Mouse (Mus musculus) Muller cell, postnatal 12 days (primary cell): ENCODE data around the gene Cep112.
"Not testable (repeated sequence)": the region's sequence is repeated elsewhere in the genome, so short reads cannot be mapped to it uniquely, and the experiment has no call there.

ENCODE experiments used
- DNase-seq: peaks from one replicate; pipeline ENCODE4 v3.0.0-alpha.2; 2015; ENCODE audit errors: inconsistent ontology term

Gene Cep112

DNA sequence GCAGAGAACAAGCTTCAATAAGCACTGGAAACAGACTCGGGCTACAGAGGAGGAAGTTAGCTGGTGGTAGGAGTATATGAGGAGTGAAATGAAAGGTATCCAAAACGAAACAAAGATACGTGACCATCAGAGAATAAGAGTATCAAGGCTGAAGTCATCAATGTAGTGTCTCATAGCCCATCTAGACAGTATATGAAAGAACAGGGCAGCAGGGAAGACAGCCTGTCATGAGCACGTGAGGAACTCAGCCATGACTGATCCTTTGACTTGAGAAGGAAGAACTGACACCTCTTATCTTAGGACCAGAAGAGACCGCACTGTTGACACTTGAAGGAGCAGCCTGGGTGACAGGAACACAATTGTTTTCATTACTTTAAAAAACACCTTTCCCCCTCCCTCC, 373.4 kb downstream of the Cep112 start:
- DNase-seq: no peak

DNA sequence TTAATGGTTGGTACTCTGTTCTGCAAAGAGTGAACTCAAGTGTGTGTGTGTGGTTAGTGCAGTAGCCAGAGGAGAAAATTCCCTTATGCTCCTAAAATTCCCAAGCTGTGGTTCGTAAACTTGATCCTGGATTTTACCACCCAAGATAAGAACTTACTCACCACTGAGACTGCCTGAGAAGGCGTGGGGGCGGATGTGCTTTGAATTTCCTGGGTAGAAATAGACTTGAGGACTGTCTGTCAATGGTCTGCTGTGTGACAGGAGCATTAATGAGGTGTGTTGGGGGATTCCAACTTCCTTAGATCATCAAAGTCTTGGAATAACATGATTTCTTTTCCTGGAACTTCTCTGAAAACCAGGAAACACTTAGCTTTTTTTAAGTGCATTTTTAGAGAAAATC, 374.7 kb downstream of the Cep112 start:
- DNase-seq: no peak

DNA sequence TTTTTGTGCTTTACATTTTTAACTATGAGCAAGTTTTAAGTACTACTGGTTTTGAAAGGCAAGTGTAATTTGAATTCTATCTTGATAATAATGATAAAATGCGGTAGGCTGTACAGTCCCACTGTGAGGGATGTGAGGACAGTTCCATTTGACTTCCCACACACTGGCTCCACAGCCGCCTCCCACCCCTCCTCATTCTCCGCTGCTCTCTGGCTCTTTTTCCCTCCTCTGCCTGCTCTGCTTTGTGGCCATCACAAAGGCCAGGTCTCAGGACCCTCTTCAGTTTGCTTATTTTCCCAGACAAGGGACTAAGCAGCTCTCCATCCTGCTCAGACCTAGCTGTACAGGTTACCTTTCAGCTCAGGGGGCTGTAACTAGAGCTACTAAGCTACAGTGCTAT, 379.0 kb downstream of the Cep112 start:
- no peak for DNase-seq

DNA sequence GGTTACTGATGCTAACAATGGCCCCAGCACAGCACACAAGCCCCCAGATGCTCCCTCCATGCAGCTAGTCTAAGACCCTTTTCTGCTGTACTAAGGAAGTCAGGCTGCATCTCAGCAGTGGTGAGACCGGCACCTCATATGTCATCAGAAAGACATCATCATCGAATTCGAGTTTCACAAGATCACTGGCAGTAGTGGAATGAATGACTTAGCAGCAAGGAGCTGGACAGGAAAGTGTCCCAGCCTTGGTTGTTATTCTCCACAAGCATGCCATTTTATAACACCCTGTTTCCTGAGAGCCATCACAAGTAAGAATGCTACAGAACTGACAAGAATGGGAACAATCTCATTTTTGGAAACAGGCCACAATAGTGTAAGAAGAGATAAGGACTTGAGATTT, 381.0 kb downstream of the Cep112 start:
- DNase-seq: no peak

DNA sequence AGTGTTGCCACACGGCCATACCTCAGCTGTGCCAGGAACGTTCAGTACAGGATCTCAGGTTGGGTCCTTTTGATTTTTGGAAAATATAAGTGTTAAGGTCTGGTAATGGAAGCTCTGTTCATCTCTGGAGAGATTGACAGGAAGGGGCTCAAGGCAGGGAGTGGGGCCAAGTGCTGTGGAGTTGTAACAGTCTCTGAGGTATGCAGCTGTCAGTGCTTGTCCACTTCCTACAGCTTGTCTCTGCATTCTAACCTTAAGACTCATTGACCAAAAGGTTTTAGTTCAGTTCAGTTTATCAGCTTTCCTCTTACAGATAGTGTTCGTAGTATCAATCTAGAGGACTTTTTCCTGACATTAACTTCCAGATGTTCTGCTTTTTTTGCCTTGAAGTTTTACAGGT, 384.6 kb downstream of the Cep112 start:
- no peak for DNase-seq

DNA sequence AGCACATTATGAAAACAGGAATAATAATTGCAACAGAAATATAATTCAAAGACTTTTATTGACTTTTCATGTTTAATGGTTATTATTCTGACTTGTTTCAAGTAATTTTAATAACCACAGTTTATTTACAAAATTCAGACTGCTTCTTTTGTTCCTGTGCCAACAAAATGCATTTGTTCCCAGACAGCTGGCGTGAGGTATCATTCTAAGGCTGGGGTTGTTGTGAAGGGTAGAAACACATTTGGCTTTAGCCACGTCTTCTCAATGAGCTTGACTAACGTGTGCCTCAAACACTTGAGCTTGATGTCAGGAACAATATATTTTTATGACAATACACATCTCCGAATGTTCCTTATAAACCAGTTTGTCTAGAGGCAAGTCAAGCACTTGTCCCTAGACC, 396.8 kb downstream of the Cep112 start:
- no peak for DNase-seq

DNA sequence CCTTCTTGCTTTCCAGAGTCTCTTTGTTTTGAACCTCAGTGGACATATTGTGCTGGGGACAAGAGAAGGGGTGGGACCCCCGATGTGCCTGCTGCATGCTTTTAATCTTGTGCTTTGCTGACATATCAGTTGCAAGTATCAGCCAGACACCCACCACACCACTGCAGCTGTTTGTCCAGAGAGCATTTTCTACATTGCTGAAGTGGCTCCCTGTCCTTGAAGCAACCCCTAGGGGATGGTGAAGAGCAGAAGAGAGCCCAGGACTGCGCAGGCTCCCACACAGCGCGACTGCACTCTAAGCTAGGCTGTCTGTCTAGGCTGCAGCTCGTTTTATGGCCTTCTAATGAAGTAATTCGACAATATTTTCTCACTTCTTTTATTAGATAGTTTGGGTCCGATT, 397.3 kb downstream of the Cep112 start:
- no peak for DNase-seq

DNA sequence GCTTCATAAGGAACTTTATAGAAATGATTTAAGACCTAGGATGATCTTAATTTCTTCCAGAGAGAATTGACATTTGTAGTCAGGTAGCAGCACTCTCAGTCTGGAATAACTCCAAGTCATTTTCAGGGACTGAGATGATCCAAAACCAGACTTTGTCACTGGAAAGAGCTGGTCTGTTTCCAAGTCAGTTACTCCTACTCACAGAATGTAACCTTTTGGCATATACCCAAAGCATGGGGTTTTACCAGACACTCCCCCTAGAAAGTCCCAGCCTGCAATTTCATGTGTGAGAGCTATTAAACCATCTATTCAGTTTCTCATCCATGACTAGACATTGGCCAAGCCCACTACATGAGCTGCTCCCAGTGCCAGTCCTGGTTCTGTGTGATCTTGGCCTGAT, 402.3 kb downstream of the Cep112 start:
- peak; percentile 42 for DNase-seq

DNA sequence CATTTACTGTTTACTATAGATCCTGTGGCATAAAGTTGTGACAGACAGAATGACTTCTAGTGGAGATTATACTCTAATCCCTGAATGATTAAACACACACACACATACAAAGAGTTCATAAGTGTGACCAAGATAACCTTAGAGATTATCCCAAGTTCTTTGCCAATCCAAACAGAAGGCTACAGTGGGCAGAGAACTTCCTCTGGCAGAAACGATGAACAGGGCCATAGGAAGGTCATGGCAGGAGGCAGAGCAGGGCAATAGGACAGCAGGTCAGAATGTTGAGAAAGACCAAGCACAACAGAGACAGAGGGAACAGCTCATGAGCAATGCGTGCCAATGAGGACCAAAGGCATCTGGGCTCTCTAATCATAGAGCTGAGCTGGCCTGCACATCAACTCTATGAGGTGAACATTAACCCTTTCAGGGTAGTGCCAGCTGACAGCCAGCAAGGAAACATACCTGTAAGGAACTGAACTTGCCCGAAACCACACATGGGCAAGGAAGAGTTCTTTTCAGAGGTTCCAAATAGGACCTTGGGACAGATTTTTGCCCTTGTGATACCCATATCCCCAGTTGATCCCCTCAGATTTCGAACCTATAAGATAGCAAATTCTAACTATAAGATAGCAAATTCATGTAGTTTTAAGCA, 403.5 kb downstream of the Cep112 start:
- no peak for DNase-seq

DNA sequence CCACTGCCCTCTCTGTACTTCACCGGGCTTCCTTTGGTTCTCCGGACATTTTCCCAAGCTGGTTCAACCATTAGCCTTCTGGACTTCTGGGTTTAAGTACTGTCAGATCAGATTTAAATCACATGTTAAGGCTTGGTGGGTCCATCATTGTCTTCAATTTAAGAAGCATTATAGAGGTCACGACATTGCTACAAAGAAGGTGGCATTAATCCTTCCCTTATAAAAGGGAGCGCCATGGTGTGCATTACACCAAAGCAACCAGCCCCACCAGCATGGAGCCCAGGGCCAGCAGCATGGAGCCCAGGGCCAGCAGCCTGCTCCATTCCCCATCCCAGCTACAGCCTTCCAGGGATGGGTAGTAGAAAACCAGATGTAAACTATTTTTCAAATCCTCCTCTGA, 411.7 kb downstream of the Cep112 start:
- DNase-seq: no peak

DNA sequence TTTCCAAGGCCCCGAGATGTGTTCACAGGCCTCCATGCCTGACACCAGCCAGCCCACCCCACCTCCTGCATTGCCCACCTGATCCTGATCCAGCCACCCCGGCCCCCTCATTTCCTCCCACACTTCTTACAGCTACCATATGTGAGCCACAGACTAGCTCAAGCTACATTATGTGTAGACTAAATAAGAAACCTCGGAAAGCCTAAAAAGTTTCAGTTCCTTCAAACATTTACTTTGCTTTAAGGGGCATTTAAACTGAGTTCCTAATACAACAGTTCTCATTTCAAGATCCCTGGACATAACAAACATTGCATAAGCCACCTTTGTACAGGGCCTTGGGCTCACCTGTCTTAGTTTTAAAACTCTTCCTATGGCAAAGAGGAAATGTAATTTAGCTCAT, 415.2 kb downstream of the Cep112 start:
- DNase-seq: no peak

DNA sequence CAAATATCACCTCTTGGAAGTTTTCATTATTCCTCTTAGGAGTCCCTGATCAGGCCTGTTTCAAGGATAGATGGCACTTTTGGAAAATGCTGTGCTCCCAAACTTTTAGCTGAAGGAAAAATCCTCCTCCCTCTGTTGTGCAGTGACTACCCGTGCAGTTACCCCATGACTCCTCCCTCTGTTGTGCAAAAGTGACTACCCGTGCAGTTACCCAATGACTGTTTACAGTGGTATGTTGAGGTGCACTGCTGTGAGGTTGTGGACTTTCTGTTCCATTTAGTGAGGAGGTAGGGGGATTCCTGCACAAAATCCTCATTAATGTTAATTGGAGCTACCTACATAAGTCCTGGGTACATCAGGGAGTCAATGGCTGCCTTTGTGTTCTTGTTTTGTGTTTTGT, 417.8 kb downstream of the Cep112 start:
- no peak for DNase-seq

DNA sequence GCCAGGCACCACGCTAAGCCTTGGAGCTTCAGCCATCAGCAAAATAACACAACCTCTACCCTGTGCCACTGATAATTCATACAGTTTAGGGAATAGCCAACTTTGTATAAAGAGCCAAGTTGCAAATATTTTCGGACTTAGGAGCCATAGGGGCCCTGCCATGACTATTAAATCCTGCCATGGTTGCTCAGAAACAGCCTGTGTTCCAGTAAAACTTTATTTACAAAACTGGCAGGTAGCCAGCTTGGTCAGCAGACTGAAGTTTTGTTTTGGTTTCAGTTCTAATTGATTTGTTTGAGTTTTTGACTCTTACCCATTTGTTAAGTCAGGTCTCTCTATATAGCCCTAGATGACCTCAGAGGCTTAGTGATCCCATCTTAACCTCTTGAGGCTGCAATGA, 421.0 kb downstream of the Cep112 start:
- no peak for DNase-seq

DNA sequence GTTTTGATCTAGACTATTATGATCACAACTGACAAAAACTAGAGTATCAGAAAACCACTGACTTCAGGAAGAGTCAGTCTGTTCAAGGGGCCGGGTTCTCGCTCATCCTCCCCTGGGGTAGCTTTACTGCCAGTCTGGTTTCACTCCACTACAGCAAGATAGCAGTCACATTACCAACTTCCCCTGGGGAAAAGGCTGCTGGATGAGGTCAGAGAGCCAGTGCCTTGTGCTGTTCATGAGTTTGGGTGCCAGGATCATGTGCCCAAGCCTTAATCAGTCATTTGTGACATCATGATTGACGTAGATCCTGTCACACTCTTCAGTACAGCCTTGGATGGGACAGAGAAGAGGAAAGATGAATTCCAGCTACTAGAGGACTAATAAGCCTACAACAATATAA, 421.5 kb downstream of the Cep112 start:
- DNase-seq: no peak

DNA sequence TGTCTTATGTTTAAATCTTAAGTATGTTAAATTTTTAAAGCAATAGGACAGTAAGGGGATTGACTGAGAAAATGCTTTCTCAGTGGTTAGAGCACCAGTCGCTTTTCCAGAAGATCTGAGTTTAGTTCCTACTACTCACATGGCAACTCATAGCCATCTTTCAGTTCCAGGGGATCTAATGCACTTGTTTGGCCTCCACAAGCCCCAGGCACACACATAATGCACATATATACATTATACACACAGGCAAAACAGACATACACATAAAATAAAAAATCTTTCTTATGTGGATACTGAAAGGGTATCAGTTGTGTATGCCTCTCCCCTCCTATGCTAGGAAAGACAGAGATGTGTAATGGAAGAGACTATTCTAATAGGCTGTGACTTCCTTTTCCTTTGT, 426.8 kb downstream of the Cep112 start:
- DNase-seq: no peak

DNA sequence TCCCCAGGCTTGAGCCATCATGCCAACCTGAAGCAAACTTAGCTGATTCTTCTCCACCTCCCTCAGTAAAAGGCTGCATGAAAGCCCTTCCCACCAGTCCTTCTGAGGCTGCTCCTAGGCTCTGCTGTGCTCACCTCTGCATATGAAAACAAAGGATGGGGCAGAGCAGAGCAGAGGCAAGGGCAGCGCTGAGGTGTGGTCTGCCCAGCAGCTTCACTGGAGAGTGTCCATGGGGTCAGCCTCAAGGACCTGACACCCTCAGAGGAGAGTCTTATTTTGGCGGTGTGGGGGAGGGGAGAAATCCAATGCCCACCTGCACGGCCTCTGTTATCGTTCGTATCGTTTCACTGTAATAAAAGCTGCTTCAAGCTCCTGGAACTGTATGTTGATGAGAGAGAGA, 432.3 kb downstream of the Cep112 start:
- no peak for DNase-seq

DNA sequence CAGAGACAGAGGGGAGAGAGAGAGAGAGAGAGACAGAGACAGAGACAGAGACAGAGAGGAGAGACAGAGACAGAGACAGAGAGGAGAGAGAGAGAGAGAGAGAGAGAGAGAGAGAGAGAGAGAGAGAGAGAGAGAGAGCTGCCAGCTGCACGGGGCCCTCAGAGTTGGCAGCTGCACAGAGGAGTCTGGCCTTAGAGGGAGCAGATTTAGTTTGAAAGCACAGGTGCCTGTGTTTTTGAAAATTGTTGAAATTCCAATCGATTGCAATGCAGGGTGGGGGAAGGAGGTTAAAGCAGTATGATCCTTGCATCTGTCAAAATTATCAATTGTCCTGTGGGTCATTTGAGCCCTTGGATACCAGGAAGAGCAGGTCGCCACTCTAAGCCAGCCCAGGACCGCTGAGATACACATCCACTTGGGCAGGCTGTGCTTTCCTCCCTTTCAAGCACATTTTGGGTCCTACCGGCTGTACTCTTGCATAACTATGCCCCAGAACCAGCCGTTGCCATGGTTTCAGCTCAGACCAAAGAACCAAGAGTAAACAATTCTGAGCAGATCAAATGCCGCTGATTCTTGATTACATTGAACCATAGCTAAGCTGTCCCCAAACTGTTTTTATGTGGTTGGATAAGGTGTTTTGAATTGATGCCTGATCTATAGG, 432.8 kb downstream of the Cep112 start:
- DNase-seq: peak; percentile 19

DNA sequence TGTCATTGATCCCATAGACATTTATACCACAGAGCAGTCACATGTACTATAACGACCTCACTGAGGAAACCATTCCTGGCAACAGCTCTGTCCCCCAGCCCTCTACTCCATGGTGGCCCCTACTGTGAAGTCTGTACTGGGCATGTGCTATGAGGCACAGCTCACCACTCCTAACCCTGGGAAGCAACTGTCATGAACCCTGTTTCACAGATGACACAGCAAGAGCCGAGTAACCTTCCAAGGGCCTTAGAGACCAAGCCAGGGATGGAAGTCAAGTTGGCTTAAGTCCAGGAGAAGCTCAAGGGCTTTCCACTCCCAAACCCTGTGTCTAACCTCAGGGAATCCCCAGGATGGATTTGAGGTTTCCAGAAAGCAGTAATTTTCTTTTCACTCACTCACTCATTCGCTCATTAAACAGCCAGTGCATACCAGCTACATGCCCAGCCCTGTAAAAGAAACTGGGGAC, 433.4 kb downstream of the Cep112 start:
- DNase-seq: no peak

DNA sequence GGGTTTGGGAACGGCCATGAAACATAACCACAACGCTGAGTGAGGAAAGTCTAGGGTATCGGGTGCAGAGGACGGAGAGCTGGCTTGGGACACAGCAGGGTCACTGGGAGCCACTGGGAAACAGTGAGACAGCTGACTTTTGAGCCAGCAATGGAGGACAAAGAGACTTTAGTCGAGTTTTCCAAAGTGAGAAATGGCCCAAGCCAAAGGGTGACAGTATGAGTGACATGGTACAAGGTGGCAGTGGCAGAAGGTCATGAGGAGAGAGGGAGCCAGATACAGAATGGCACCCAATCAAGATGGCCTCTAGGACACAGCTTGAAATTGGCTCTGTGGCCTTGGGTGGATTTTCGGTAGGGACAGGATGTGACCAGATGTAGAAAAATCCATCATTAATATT, 433.9 kb downstream of the Cep112 start:
- DNase-seq: no peak

DNA sequence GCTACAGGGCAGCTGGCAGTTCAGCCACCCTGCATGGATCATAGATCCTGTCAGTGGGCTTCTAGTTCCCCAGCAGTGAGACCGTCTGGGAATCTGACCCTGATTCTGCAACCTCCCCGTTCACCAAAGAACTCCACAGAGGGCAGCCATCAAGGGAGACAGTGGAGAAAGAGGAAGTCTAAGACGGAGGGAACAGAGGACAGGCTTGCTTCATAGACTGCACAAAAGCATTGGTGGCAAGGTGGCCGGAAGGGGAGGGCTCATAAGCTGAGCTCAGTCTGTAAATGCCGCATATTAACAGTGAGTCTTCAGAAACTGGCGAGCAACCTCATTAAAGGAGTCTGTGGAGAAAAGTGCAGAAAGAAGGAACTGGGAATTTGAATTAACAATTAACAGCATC, 437.4 kb downstream of the Cep112 start:
- DNase-seq: no peak

DNA sequence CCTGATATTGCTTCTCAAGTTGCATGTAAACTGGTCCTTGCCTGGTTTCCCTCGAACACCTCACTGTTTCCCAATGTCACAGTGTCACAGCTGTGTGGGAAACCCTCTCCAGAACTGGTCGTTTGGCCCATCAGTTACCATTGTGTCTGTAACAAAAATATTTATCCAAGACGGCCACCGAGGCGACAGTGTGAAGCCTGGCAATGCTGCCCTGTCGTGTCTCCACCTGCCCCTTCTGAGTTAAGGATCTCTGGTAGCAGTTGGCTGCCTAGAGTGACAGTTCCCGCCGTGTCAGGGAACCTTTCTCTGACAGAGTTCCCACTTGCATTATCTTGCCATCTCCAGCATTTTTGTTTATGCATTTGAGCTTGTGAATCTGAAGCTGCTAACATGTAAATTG, 440.8 kb downstream of the Cep112 start:
- no peak for DNase-seq

DNA sequence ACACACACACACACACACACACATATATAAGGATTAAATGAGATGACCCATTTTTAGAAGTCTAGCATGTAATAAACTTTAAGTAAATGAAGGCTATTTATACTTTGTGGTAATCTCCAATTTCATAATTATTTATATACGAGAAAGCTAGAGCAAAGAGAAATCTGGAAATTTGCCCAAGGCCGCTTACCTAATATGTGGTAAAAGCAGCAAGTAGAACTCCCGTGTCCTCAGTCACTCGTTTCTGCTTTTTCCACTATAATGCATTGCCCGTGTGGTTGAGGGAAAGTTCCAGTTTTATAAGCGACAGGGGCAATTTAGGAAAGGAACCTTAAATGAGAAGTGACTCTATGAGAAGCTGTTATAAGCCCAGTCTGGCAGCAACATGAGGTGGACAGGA, 442.5 kb downstream of the Cep112 start:
- DNase-seq: no peak

DNA sequence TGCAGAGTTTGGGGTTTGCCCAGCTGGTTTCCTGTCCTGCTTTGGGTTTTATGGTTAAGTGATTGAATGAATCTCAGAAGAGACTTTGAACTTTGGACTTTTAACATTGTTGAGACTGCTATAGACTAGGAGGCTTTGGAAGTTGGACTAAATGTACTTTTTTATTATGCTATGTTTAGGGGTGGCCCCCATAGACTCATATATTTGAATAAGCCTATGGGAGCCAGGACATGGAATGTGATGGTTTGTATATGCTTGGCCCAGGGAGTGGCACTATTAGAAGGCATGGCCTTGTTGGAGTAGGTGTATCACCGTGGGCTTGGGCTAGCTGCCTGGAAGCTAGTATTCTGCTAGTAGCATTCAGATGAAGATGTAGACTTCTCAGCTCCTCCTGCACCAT, 446.3 kb downstream of the Cep112 start:
- DNase-seq: not testable (repeated sequence)

DNA sequence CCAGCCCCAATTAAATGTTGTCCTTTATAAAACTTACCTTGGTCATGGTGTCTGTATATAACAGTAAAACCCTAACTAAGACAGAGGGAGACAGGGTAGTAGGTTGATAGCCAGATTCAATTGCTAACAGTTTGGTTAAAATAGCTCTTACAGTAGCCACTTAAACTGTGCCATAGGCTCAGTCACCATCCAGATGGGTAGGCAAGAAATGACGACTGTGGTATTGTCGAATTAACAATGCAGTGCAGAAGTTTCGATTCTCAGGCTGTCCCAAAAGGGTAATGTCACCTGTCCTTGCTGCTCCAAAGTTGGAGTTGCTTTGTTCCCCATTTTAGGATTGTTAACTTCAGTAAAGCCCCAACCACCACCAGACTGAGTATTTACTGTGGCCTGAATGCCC, 446.8 kb downstream of the Cep112 start:
- DNase-seq: no peak
